Mouse (Mus musculus) gastrocnemius, postnatal 10 days (tissue): ENCODE measurements at regions not wholly inside any gene's neighbourhood (a gene's known extent, or its start where the extent isn't known, plus 50 kb on each side); places are given as distances from the start of the nearest gene placed in this dataset.

Source experiments
- DNase-seq: peaks from one replicate; pipeline ENCODE4 v3.0.0; 2021; ENCODE audit warnings: mixed read lengths

DNA sequence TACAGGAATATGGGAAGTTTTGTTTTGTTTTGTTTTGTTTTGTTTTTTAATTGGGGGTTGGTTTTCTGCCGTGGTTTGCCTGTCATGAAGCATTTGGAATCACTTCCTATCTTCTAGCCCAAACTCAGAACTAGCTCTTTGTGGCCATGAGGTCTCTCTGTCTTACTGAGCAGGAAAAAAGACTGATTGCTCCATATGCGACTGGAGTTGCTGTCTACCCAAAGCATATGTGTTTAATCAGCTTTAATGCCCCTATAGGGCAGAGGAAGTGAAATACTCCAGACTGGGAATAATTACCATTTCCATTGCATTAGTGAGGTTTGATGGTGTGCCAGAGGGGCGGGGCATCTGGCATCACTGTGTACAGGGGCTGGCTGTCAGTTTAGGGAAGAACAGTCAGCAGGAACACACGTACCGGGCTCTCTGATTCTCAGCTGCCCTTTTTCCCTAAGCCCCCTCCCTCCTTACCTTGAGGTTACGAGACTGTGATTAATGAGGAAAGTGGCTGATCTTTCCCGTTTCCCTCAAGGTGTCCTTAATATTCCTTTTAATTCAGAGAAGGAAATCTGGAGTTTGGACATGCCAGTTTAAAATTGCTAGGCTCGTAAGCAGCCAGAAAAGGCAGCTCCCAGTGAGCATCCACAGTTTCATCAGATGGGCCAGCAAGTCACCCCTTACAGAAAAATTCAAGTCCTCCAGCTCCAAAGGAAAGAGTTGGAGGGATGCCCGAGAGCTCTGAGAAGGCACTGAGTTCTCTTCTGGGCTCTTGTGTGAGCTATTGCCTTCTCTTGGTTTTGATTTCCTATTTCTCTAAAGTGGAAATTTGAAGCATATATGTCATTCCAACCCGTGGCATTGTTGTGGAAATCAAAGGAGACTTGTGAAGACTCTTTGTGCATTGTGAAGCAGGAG lies 2482.1 kb upstream of the 5930422O12Rik start:
- DNase-seq: no peak

DNA sequence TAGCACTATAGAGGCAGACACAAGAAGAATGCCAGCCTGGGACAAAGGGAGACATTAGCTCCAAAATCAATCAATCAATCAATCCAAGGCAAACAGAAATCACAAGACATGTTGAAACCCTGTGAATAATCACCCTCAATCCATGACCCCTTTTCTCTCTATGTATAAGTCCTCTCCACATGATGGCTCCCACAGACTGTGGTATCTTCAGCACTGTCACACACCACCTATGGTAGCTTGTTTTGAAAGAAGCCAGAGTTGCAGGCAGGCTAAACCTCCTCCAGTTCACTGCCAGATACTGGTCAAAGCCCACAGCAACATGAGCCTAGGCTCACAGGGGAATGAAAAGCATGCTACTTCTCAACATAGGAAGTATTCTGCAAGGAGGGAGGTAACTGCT lies 2475.7 kb upstream of the 5930422O12Rik start:
- no peak for DNase-seq

DNA sequence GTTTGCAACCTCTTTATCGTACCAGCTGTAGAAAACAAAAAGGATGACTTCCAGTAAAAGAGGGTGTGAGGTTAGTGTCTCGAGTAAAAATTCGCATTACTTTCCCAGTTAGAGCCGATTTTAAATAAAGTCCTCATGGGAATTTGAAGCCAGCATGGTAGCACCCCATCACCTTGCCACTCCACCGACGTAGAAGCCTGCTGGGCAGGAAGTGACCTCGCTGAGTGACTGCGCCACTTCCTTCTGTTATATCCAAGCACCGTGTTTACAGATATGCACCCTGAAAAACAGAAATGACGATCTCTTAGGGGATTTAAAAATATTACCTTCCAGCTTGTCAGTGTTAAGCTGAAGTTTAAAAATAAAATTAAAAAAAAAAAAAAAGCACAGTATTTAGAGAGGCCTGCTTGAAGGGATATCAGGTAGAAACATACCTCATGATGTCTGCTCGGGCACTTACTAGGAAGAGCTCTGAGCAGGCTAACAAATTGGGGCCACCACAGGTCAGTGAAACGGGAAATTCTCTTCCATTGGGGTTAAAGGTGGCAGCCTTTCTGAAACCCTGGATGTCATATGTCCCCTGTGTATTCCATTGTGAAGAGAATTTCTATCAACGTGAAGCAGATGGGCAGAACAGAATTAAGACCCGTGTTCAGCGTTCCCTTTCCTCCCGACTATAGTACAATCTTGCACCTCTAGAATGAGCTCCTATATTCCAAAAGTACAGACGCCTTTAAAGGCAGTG lies 2468.9 kb upstream of the 5930422O12Rik start:
- DNase-seq: no peak

DNA sequence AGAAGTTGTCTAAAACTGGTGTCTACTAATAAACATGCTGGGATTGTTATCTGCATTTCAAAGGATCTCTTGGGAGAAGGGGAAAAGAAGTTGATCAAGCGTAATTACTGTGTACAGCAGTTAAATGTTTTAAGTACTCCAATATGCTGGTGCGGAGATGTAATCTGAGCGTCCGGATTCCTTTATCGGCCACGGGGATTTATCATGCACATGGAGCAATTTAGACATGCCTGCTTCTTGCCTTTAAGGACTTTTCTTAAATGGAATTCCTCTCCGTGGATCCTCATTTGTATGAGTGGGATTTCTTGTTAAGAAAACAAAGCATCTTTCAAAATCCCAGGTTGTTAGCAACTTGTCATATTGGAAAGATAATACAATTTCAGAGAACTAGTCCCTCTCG lies 2468.0 kb upstream of the 5930422O12Rik start:
- DNase-seq: no peak

DNA sequence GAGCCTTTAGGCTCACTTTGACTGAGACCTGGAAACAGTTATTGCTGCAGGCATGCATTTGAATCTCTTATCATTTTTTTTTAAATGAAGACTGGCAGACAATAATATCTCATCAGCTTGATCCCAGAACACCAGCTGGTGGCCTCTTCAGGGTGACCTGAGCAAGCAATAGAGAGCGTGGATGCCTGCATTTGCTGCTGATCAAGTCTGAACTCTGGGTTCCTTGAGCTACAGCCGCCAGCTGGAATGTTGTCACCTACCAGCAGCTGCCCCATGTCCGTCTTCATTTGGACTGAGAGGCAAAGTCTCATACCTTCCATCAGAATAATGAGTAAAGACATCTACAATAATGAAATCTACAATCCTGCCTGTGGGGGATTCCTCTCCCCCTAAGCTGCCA lies 2466.3 kb upstream of the 5930422O12Rik start:
- DNase-seq: no peak

DNA sequence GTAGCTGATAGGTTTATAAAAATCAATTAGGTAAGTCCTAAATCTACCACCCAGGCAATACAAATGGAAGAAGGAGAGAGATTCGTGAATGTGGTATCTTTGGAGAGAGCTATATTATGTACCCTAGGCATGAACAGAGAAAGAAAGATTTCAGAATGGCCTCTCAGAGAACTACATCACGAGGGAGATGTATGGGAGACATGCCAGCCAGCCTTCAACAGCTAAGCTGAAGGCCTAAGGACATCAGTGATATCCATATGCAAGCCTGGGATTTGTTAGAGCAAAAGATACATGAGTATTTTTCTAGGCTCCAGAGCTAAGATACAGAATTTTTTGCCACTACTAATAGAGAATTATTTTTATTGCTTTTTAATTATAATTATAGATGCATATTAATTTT lies 2445.7 kb upstream of the 5930422O12Rik start:
- DNase-seq: no peak

DNA sequence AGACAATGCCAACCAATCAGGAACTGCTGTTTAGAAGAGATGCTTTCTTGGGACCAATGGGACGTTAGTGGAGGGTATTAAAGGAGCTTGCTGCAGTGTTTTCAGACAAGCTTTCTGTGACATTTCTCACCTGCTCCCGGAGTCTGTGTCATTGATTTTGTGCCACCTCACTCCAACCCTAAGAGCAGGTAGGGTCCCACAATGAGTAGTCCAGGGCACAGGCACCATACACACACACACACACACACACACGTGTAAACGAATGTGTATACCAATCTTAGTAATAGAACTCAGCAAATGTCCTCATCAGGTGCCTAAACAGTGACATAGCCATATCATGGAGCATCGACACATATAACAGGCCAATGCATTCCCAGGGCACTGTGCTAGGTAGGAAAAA lies 2440.5 kb upstream of the 5930422O12Rik start:
- no peak for DNase-seq

DNA sequence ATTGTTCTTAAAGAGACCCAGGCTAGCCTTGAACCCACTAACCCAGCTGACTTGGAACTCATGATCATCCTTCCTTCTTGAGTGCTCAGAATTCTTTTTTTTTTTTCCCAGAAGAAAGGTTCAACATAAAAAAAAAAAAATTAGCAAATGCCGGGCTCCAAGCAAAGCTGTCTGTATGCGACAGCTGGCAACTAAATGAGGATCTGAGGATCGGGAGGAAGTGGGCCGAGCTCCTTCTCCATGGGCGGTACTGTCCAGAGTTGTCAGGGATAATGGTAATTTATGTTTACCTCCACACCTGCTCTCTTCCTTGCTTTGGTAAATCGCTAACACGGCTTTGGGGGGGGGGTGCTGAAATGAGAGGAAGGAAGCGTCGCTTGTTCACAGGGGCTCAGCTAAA lies 2429.9 kb upstream of the 5930422O12Rik start:
- DNase-seq: no peak

DNA sequence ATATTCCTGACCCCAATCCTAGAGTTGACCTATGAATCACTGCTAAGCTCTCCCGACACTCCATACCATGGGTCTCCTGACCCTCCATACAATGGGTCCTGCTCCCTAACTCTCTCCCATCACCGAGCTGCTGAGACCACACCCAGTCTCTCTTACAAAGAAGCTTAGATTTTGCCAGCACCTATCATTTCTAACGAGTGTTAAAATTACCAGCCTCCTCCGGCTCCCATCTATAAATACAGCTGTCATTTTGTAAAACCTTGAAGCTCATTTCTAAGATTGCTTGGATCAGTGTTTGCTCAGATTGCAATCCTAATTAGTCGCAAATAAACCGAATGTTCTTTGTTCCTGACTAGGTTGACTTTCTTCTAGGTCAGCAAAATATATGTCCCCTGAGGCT lies 2428.4 kb upstream of the 5930422O12Rik start:
- DNase-seq: no peak

DNA sequence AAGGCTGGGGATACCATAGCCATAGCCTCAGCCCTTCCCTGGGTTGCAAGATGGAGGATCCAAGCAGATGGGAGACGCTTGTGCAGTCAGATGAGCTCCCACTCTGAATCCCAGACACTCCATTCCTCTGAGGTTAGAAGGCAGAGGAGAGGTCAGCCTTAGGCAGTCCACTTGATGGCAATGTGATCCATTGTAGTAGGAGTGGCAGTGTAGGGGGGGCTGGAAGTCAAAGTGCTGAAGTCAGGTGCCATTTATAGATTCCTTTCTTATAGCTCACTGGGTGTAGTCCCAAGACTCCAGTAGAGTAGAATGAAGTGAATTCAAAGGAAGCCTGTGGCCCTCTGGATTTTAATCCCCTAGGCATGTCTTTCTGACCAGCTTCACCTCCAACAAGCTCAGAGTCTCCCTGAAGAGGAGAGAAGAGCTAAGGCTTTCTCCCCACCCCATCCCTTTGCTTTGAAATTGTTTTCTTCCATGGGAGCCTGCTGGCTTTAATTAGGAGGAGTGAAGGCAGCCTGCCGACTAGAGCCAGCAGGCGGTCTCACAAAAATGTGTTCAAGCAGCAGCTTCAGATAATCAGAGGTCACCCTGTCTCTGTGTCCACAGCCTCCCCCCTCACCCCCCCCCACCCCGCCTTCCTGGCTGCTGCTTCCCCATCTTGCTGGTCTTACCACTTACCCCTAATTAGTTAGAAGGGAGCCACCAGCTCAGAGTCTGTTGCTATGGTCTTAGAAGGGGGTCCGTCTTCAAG lies 2426.4 kb upstream of the 5930422O12Rik start:
- DNase-seq: no peak

DNA sequence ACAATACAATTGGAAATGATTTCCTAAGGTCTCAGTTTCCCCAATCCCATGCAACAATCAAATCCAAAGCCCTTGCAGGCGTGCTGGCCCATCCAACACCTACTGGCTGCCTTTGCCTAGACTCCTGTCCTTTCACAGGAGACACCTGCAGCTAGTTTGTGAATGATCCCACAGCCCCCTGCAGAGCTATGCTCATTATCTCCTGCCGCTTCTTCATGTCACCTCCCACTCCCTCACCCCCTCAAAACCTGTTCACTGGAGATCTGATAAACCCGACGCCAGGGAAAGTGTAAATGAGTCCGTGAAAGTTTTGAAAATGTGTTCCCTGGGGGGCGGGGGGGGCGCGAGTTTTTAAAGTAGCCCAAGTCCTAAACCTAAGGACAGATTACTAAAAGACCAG lies 2420.2 kb upstream of the 5930422O12Rik start:
- DNase-seq: no peak

DNA sequence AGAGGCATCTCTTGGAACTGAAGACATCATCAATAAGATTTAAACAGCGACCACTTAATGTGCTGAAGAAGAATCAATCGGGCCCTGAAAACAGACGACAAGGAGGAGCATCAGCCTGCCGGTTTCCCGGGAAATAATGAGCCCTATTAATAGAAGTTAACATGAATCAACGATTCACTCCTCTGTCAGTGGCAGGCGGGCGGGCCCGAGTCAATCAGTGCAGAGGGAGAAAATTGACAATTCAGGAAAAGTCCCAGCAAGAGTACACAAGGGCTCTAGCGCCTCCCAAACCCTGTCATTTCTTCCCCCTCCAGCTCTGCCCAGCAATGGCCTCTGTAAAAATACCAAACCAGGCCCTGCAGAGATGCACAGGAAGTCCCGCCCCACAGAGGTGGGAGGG lies 2416.4 kb upstream of the 5930422O12Rik start:
- no peak for DNase-seq

DNA sequence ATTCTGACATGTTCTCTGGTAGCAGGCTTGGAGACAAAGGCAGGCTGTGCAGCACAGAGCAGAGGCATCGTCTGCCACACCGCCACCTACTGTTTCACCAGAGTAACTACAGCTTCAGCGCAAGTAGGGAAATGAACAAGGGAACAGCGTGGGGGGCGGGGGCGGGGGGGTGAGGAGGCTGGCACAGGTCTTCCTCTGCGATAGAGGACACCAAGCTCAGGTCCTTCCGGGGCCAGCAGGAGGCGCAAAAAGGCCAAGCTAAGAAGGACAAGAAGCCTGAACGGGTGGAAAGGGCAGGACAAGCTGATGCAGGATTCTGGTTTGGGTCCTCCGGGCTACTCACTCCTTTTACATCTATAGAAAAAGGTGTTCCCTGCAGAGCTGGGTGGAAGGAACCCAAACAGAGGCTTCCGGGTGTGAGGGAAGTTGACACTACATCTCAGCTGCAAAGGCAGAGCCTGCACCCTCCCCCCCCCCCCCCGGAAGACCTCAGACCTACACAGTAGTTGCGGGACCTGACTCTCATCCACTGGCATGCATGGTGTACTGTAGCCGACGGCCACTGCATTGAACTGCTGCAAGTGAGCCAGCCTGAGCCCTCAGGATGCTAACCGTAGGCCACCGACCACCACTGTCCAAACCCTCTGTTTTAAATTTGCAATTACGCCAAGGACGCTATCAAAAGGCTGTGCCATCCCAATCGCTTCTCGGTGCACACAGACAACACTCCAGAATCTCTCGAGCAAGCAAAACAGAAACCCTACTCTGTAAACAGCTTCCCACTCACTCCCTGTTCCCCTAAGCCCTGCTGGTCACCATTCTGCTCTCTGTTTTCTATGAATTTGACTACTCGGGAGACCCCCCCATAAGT lies 2396.6 kb upstream of the 5930422O12Rik start:
- peak; percentile 61 for DNase-seq

DNA sequence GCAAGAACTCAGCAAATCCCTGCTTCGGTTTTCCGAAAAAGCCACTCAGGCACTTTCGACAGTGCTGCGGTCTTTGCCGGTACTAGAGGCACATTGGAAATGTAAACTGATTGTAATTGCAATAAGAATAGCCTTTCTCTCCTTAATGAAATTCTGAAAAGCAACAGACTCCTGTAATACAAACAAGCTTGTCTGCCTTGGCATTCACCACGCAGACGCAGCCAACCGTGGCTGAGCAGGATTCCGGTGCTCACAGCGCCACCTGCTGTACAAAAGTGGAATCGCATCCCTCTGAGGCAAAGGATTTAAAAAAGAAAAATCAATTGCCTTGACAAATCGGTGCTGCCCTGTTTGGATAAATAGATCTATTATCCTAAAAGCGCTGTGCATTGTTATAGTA lies 2395.2 kb upstream of the 5930422O12Rik start:
- DNase-seq: peak; percentile 89

DNA sequence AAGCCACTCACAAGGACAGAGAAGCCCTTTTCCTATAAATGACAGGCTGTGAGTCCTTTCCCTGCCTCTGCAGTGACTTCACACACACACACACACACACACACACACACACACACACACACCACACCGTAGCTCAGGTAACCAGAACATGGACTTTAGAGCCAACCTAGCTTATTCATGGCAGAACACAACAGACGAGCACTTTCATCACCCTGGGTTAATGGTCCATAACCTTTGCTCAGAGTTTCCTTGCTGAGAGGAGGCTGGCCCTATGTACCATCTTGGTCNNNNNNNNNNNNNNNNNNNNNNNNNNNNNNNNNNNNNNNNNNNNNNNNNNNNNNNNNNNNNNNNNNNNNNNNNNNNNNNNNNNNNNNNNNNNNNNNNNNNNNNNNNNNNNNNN lies 2391.6 kb upstream of the 5930422O12Rik start:
- no peak for DNase-seq
